Mouse (Mus musculus): ENCODE results near the gene Slc25a26.

GRCm38 (mm10) chr6:94647574-94648430 lies 147.7 kb downstream of the Slc25a26 start:
- TF ChIP-seq EP300 (IDR thresholded peaks at IDR 0.05; ENCODE audit: low read depth), result no peak
- TF ChIP-seq CTCF (IDR thresholded peaks at IDR 0.05; ENCODE audit: low read depth), result no peak

All from liver, embryonic 14.5 days (tissue).